30 mouse cellular contexts compared by ENCODE assay signal in genomic region chr14:10525786-10526185, GRCm38 (mm10).
"Had no signal": no experiment of that assay in that cellular context is flagged by ENCODE, and none has a peak within 500 bp of the region (broad histone marks: within the 10 kb centered on the region; RNA-seq: fewer than 3 reads in every experiment).

No protein-coding gene starts in this region.

- H3K9ac ChIP-seq: limb, embryonic 12.5 days; limb, embryonic 13.5 days; limb, embryonic 15.5 days; liver, embryonic 12.5 days; liver, embryonic 13.5 days; liver, embryonic 14.5 days; liver, embryonic 15.5 days; liver, postnatal 0 days; lung, embryonic 14.5 days; lung, embryonic 15.5 days; midbrain, embryonic 12.5 days; midbrain, embryonic 13.5 days; midbrain, embryonic 15.5 days; neural tube, embryonic 12.5 days had no signal

- H3K27me3 ChIP-seq: limb, embryonic 12.5 days; limb, embryonic 13.5 days; limb, embryonic 15.5 days; liver, embryonic 12.5 days; liver, embryonic 13.5 days; liver, embryonic 15.5 days; lung, embryonic 15.5 days; megakaryocyte, embryonic 14.5 days; midbrain, embryonic 12.5 days; midbrain, embryonic 13.5 days; midbrain, embryonic 15.5 days; neural tube, embryonic 12.5 days had no signal

- H3K4me2 ChIP-seq: limb, embryonic 12.5 days; limb, embryonic 13.5 days; limb, embryonic 15.5 days; liver, embryonic 11.5 days; liver, embryonic 12.5 days; liver, embryonic 13.5 days; liver, embryonic 15.5 days; lung, embryonic 14.5 days; lung, embryonic 15.5 days; midbrain, embryonic 12.5 days; midbrain, embryonic 13.5 days; midbrain, embryonic 15.5 days; neural tube, embryonic 12.5 days had no signal

- DNase-seq: left cerebral cortex, postnatal 4 days; liver; liver, embryonic 13.5 days; liver, postnatal 0 days; lung, adult 18-20 months; lung, adult 2 months; lung, embryonic 14.5 days; lung, postnatal 10 days; lung, postnatal 14 days; lung, postnatal 36 days; lung, postnatal 4 days had no signal

- H3K4me1 ChIP-seq: limb, embryonic 12.5 days; limb, embryonic 13.5 days; limb, embryonic 15.5 days; liver, embryonic 12.5 days; liver, embryonic 13.5 days; liver, embryonic 15.5 days; lung, embryonic 15.5 days; midbrain, embryonic 12.5 days; midbrain, embryonic 15.5 days; neural tube, embryonic 12.5 days had no signal

- H3K4me3 ChIP-seq: left cerebral cortex, adult 2 months; limb, embryonic 12.5 days; limb, embryonic 13.5 days; limb, embryonic 15.5 days; liver, embryonic 12.5 days; liver, embryonic 13.5 days; liver, embryonic 15.5 days; lung, embryonic 15.5 days; megakaryocyte, embryonic 14.5 days; midbrain, embryonic 10.5 days; midbrain, embryonic 12.5 days; midbrain, embryonic 13.5 days; midbrain, embryonic 15.5 days; myocyte; neural tube, embryonic 12.5 days had no signal

- H3K36me3 ChIP-seq: limb, embryonic 12.5 days; limb, embryonic 13.5 days; limb, embryonic 15.5 days; liver, embryonic 12.5 days; liver, embryonic 13.5 days; liver, embryonic 15.5 days; lung, embryonic 15.5 days; midbrain, embryonic 10.5 days; midbrain, embryonic 12.5 days; midbrain, embryonic 13.5 days; midbrain, embryonic 15.5 days; neural tube, embryonic 12.5 days had no signal

- H3K9me3 ChIP-seq: limb, embryonic 12.5 days; limb, embryonic 13.5 days; limb, embryonic 15.5 days; liver, embryonic 12.5 days; liver, embryonic 13.5 days; liver, embryonic 15.5 days; lung, embryonic 15.5 days; megakaryocyte, embryonic 14.5 days; midbrain, embryonic 10.5 days; midbrain, embryonic 12.5 days; midbrain, embryonic 13.5 days; midbrain, embryonic 15.5 days; neural tube, embryonic 12.5 days had no signal

- ATAC-seq: liver, embryonic 12.5 days; liver, postnatal 0 days; lung, postnatal 0 days; midbrain, embryonic 13.5 days; midbrain, embryonic 15.5 days; midbrain, embryonic 16.5 days had no signal

- H3K27ac ChIP-seq: left cerebral cortex, adult 2 months; limb, embryonic 12.5 days; limb, embryonic 13.5 days; limb, embryonic 15.5 days; liver, embryonic 12.5 days; liver, embryonic 13.5 days; liver, embryonic 14.5 days; liver, embryonic 15.5 days; macrophage; midbrain, embryonic 12.5 days; midbrain, embryonic 13.5 days; midbrain, embryonic 15.5 days; neural tube, embryonic 12.5 days had no signal
